Mouse (Mus musculus) G1E (cell line): Measurements from ENCODE around the gene Krt9. TPM values are rescaled to one million over a fixed set of nuclear protein-coding genes. Genes with fewer than 3 reads are reported as not detected.

Experiments
- ATAC-seq: 2 replicates; pipeline ENCODE4 v1.8.0; 2016; ENCODE audit warnings: mild to moderate bottlenecking; ENCODE audit not compliant: insufficient number of reproducible peaks, poor library complexity, low FRiP score, severe bottlenecking; ENCODE audit errors: extremely low read depth
- DNase-seq: peaks from one replicate; pipeline ENCODE4 v3.0.0; 2012; ENCODE audit warnings: low spot score
- H3K27me3 ChIP-seq: 2 replicates; pipeline ENCODE4 v1.6.1; 2012; ENCODE audit warnings: mild to moderate bottlenecking, low read length, inconsistent platforms; ENCODE audit not compliant: insufficient read depth
- H3K36me3 ChIP-seq: replicated peaks from 2 replicates; pipeline ENCODE3; 2012; ENCODE audit warnings: mild to moderate bottlenecking, inconsistent platforms
- H3K4me1 ChIP-seq: 2 replicates; pipeline ENCODE4 v1.6.1; 2012; ENCODE audit warnings: low read depth, low read length, inconsistent platforms, mixed read lengths; ENCODE audit not compliant: insufficient read depth
- H3K4me3 ChIP-seq: 2 replicates; pipeline ENCODE4 v1.5.1; 2012; ENCODE audit warnings: low read depth, mild to moderate bottlenecking, inconsistent platforms, low read length, moderate library complexity, mixed read lengths
- H3K9me3 ChIP-seq: replicated peaks from 2 replicates; pipeline ENCODE4 v1.6.1; 2012; ENCODE audit warnings: inconsistent platforms
- CTCF ChIP-seq: IDR thresholded peaks from 2 replicates; pipeline ENCODE4 v1.5.1; 2012; ENCODE audit warnings: low read depth, low read length, inconsistent platforms, mixed read lengths
- GATA1 ChIP-seq: IDR thresholded peaks from 2 replicates; pipeline ENCODE4 v1.6.1; 2012; ENCODE audit warnings: borderline replicate concordance, low read length, inconsistent platforms, mixed read lengths
- GATA2 ChIP-seq: IDR thresholded peaks from 2 replicates; pipeline ENCODE4 v1.6.1; 2012; ENCODE audit warnings: low read depth, low read length, inconsistent platforms, borderline replicate concordance
- POLR2AphosphoS5 ChIP-seq: IDR thresholded peaks from 2 replicates; pipeline ENCODE4 v1.6.1; 2012; ENCODE audit warnings: low read depth, low read length, inconsistent platforms; ENCODE audit not compliant: insufficient replicate concordance
- TAL1 ChIP-seq: conservative IDR thresholded peaks from 2 replicates; pipeline ENCODE4 v1.6.1; 2012; ENCODE audit warnings: low read depth, low read length, inconsistent platforms, mixed read lengths
- polyA plus RNA-seq: library from polyadenylated mRNA; stranded (reverse); fragments of >175 nt; gene quantifications from 2 replicates; pipeline ENCODE4 v1.2.3, GENCODE M21; 2012
- total RNA-seq, 2 experiments: library from RNA; stranded (forward) in 1 of 2; stranded (reverse) in 1 of 2; fragments of 200-1000 nt in 1 of 2; fragments of >200 nt in 1 of 2; fragmentation: Nextera tagmentation in 1 of 2; gene quantifications; 2 replicates each; pipeline ENCODE4 v1.2.3; 2014 to 2017

Krt9 gene
- total and polyA plus RNA-seq, 3 experiments = not detected

- Histone ChIP-seq H3K4me1 (no peaks in the 10 kb centered on the region), H3K36me3 (no peaks in the 10 kb centered on the region), H3K9me3 (peaks cover 73% of the 10 kb centered on the region), H3K4me3 (no peak overlapping the region), H3K27me3 (no peaks in the 10 kb centered on the region)
- TF ChIP-seq POLR2AphosphoS5 = no peak
- no peak for TF ChIP-seq GATA2
- TF ChIP-seq TAL1 = no peak
- TF ChIP-seq CTCF = no peak
- TF ChIP-seq GATA1 = no peak
- DNase-seq (no peak), ATAC-seq (no peak)
These were observed 13.8 kb downstream of the Krt9 start for GRCm38 (mm10) chr11:100179260-100179659.

DNA sequence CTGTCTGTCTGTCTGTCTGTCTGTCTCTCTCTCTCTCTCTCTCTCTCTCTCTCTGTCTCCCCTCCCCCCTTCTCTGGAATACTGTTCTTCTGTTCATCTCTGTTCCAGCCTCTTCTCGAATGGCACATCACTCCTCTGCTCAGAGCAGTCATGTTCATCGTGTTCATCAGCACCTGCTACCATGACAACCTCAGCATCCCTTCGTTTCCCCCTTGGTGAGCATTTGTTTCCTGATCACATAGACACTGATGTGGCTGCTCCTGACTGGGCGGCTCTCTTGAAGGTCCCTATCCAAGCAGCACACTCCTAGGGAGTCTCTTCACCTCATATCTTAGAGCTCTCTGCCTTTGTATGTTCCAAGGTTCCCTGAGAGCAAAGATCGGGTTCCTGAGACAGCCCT lies 14.7 kb downstream of the Krt9 start:
- ATAC-seq = no peak
- TF ChIP-seq TAL1 = no peak
- TF ChIP-seq GATA1 = no peak
- no peak for TF ChIP-seq POLR2AphosphoS5
- no peak for TF ChIP-seq GATA2
- no peak for TF ChIP-seq CTCF
- Histone ChIP-seq H3K9me3 (peaks cover 67% of the 10 kb centered on the region), H3K4me3 (no peak overlapping the region), H3K36me3 (no peaks in the 10 kb centered on the region), H3K4me1 (no peaks in the 10 kb centered on the region), H3K27me3 (no peaks in the 10 kb centered on the region)
- no peak for DNase-seq

GRCm38 (mm10) chr11:100176791-100177190 lies 16.3 kb downstream of the Krt9 start:
- H3K27me3 ChIP-seq = no peaks in the 10 kb centered on the region

GRCm38 (mm10) chr11:100168765-100169762 lies 24.0 kb downstream of the Krt9 start:
- no peak for DNase-seq
- no peak for ATAC-seq
- Histone ChIP-seq H3K27me3 (no peaks in the 10 kb centered on the region), H3K36me3 (no peaks in the 10 kb centered on the region), H3K4me1 (no peaks in the 10 kb centered on the region), H3K4me3 (no peak overlapping the region), H3K9me3 (peaks cover 70% of the 10 kb centered on the region)
- TF ChIP-seq CTCF = no peak; the same call in 1 of the 2 replicates
- TF ChIP-seq TAL1 = no peak
- TF ChIP-seq GATA2 = no peak
- TF ChIP-seq GATA1 = no peak
- no peak for TF ChIP-seq POLR2AphosphoS5

More at GRCm38 (mm10) chr11:100176791-100177190, 16.3 kb downstream of the Krt9 start:
- TF ChIP-seq CTCF = no peak
- TF ChIP-seq TAL1 = no peak
- no peaks in the 10 kb centered on the region for H3K4me1 ChIP-seq
- no peaks in the 10 kb centered on the region for H3K36me3 ChIP-seq
- no peak overlapping the region for H3K4me3 ChIP-seq
- peaks cover 67% of the 10 kb centered on the region for H3K9me3 ChIP-seq
- no peak for ATAC-seq
- no peak for DNase-seq

GRCm38 (mm10) chr11:100168071-100168470 lies 25.0 kb downstream of the Krt9 start:
- Histone ChIP-seq H3K4me1 (no peaks in the 10 kb centered on the region), H3K36me3 (no peaks in the 10 kb centered on the region), H3K27me3 (no peaks in the 10 kb centered on the region), H3K9me3 (peaks cover 77% of the 10 kb centered on the region), H3K4me3 (no peak overlapping the region)
- ATAC-seq (no peak), DNase-seq (no peak)
- TF ChIP-seq TAL1 (no peak), POLR2AphosphoS5 (no peak), CTCF (no peak), GATA2 (no peak), GATA1 (no peak)

DNA sequence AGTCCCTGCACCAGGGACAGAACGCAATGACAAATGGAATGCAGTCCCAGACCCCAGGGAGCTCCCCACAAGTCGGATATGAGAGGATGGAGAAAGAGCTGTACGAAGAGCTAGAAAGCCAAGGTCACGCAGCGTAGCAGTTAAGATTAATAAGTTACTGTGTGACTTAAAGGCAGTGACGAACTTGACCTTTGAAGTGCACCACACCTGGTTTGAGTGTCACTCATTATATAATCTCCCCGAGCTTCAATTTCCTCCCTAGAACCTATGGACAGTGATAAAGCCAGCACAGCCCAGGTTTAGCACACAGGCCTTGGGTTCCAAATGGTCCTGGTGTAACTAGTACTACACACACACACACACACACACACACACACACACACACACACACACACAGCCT lies 28.7 kb downstream of the Krt9 start:
- Histone ChIP-seq H3K4me1 (no peaks in the 10 kb centered on the region), H3K9me3 (peaks cover 74% of the 10 kb centered on the region), H3K27me3 (no peaks in the 10 kb centered on the region), H3K4me3 (no peak overlapping the region), H3K36me3 (no peaks in the 10 kb centered on the region)
- no peak for ATAC-seq
- DNase-seq = no peak
- TF ChIP-seq GATA2 = no peak
- no peak for TF ChIP-seq TAL1
- no peak for TF ChIP-seq GATA1
- TF ChIP-seq CTCF = no peak
- TF ChIP-seq POLR2AphosphoS5 = no peak
